Mouse (Mus musculus) olfactory bulb, adult 2 months (tissue): ENCODE measurements around the gene Lgmn.

Experiments
- CTCF ChIP-seq: fragments of 200-500 bp; IDR thresholded peaks from 2 replicates; pipeline ENCODE4 v1.5.1; 2012; ENCODE audit warnings: low read depth, mild to moderate bottlenecking, low read length, moderate library complexity; ENCODE audit not compliant: insufficient read depth
- POLR2A ChIP-seq: fragments of 200-500 bp; IDR thresholded peaks from 2 replicates; pipeline ENCODE4 v1.6.1; 2012; ENCODE audit warnings: mild to moderate bottlenecking, low read depth, low read length, moderate library complexity; ENCODE audit not compliant: insufficient read depth

DNA sequence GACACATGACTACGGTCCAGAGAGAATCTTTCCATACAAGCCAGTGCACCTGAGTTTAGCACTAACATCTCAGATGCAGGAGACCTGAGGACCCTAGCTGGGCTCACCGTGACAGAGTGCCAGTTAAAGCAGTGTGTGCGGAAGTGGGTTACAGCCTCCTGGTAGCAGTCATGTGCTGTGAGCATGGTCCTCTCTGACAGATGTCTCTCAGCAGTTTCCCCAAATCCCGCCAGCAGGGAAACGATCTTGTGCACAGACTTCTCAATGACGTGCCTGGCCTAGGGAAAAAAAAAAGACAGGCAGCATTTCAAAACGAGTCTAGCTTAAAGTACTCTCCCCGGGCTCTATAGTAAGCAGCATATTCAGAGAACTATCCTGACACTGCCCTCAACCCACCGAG is 44.1 kb downstream of the Lgmn start:
- TF ChIP-seq CTCF, result no peak
- TF ChIP-seq POLR2A, result no peak
